Mouse (Mus musculus) liver, embryonic 14.5 days (tissue): ENCODE data around the gene Il13ra1. TPM values are rescaled to one million over a fixed set of nuclear protein-coding genes. Genes with fewer than 3 reads are reported as not detected.

Experiments used
- ATAC-seq: fragments of 200-750 bp; cut with Nextera tagmentation; 2 replicates; pipeline ENCODE4 v1.8.0; 2017; ENCODE audit warnings: moderate number of reproducible peaks, mild to moderate bottlenecking, moderate library complexity; ENCODE audit not compliant: insufficient read depth
- DNase-seq, 3 experiments: peaks; one replicate each; pipeline ENCODE4 v3.0.0-alpha.2; 2012 to 2013; ENCODE audit warnings: low read depth in 3 of 3, low spot score in 3 of 3
- H3K27ac ChIP-seq: fragments of 300-500 bp; sonication (generic); 2 replicates; pipeline ENCODE4 v1.5.1; 2014; ENCODE audit warnings: moderate library complexity, mild to moderate bottlenecking, control low read depth, inconsistent platforms
- H3K27me3 ChIP-seq: fragments of 300-500 bp; sonication (generic); 2 replicates; pipeline ENCODE4 v1.6.1; 2014; ENCODE audit warnings: mild to moderate bottlenecking, low read length, moderate library complexity; ENCODE audit not compliant: control insufficient read depth, insufficient read depth
- H3K36me3 ChIP-seq: fragments of 300-500 bp; sonication (generic); replicated peaks from 2 replicates; pipeline ENCODE4 v1.6.1; 2014; ENCODE audit warnings: low read depth; ENCODE audit not compliant: control insufficient read depth, insufficient read depth
- H3K4me1 ChIP-seq, 2 experiments: fragments of 200-500 bp in 1 of 2; fragments of 300-500 bp in 1 of 2; sonication (generic) in 1 of 2; replicated peaks; 2 replicates each; pipeline ENCODE4 v1.6.1; 2012 to 2014; ENCODE audit warnings: antibody characterized with exemption in 1 of 2, inconsistent platforms in 1 of 2, low read length in 1 of 2; ENCODE audit not compliant: control insufficient read depth in 2 of 2, insufficient read depth in 2 of 2
- H3K4me2 ChIP-seq: fragments of 300-500 bp; sonication (generic); 2 replicates; pipeline ENCODE4 v1.6.1; 2014; ENCODE audit warnings: low read depth, mild to moderate bottlenecking, control low read depth, moderate library complexity
- H3K4me3 ChIP-seq, 2 experiments: fragments of 200-500 bp in 1 of 2; fragments of 300-500 bp in 1 of 2; sonication (generic) in 1 of 2; 2 replicates each; pipeline ENCODE4 v1.5.1; 2012 to 2014; ENCODE audit warnings: low read depth in 2 of 2, low read length in 2 of 2, mild to moderate bottlenecking in 2 of 2, control low read depth in 1 of 2, inconsistent platforms in 1 of 2, moderate library complexity in 1 of 2; ENCODE audit not compliant: insufficient read depth in 1 of 2
- H3K9ac ChIP-seq: fragments of 300-500 bp; sonication (generic); replicated peaks from 2 replicates; pipeline ENCODE4 v1.6.1; 2014; ENCODE audit warnings: mild to moderate bottlenecking, control low read depth, moderate library complexity
- H3K9me3 ChIP-seq: fragments of 300-500 bp; sonication (generic); 2 replicates; pipeline ENCODE4 v1.6.1; 2016; ENCODE audit warnings: low read length, mixed read lengths; ENCODE audit not compliant: control insufficient read depth
- CTCF ChIP-seq: IDR thresholded peaks from 2 replicates; pipeline ENCODE4 v1.5.1; 2016; ENCODE audit warnings: antibody characterized with exemption, low read depth, control low read depth
- EP300 ChIP-seq: IDR thresholded peaks from 2 replicates; pipeline ENCODE4 v1.6.1; 2016; ENCODE audit warnings: antibody characterized with exemption, low read depth
- WGBS: fragments of 180-500 bp; shearing (Covaris S2); extraction: QIAGEN DNeasy Blood & Tissue Kit; methylation state at CpG from one replicate; pipeline ENCODE4 v1.1.7; 2014; ENCODE audit not compliant: insufficient replicate concordance; 5-methylcytosine and 5-hydroxymethylcytosine counted together
- polyA plus RNA-seq, 2 experiments: library from polyadenylated mRNA; depleted of rRNA in 1 of 2; stranded (reverse) in 1 of 2; unstranded in 1 of 2; fragments of >200 nt; fragmentation: Nextera tagmentation in 1 of 2; extraction: Ambion mirVana in 1 of 2; gene quantifications; 2 replicates each; pipeline versions ENCODE4 v1.2.1 to v1.2.3; 2012 to 2014

Gene Il13ra1
- polyA plus RNA-seq (2012; rRNA removed) (0.95 and 1.5 TPM in 2 replicates), polyA plus RNA-seq (2014; fragmentation: Nextera tagmentation; extraction: Ambion mirVana) (4.4 and 5.0 TPM in 2 replicates)

GRCm38 (mm10) chrX:36111622-36112421 is at the start of gene Il13ra1:
Il13ra1 (plus strand) TSS chrX:36112110.
- DNase-seq (no peak), ATAC-seq (no peak)
- peak within 1 kb of the TSS; percentile 28 for H3K4me2 ChIP-seq
- no peaks in the 10 kb centered on the region; the same call in 1 of the 2 replicates for H3K27me3 ChIP-seq
- H3K4me3 ChIP-seq, result peak within 1 kb of the TSS; percentile 30 to 34
- H3K9ac ChIP-seq, result no peak within 1 kb of the TSS
- H3K36me3 ChIP-seq, result no peaks in the 10 kb centered on the region
- no peak within 1 kb of the TSS for H3K27ac ChIP-seq
- 14% methylated on average over 49 of the region's 51 CpGs for WGBS
- no peaks in the 10 kb centered on the region for H3K9me3 ChIP-seq
- TF ChIP-seq CTCF (no peak), EP300 (no peak)
- no peaks in the 10 kb centered on the region for H3K4me1 ChIP-seq

- DNase-seq (no peak), ATAC-seq (no peak)
- no peak overlapping the region for H3K9ac ChIP-seq
- no peak overlapping the region for H3K4me2 ChIP-seq
- H3K9me3 ChIP-seq, result no peaks in the 10 kb centered on the region
- no peaks in the 10 kb centered on the region for H3K4me1 ChIP-seq
- no peak overlapping the region for H3K4me3 ChIP-seq
- H3K36me3 ChIP-seq, result no peaks in the 10 kb centered on the region
- no peaks in the 10 kb centered on the region for H3K27me3 ChIP-seq
- 58% methylated on average over 2 of the region's 2 CpGs for WGBS
- no peak overlapping the region for H3K27ac ChIP-seq
- TF ChIP-seq EP300, result no peak
- no peak for TF ChIP-seq CTCF
These were observed 37.9 kb upstream of the Il13ra1 start for GRCm38 (mm10) chrX:36073997-36074396.

- TF ChIP-seq CTCF (no peak), EP300 (no peak)
- H3K9ac ChIP-seq, result no peak overlapping the region
- ATAC-seq (no peak), DNase-seq (no peak)
- H3K36me3 ChIP-seq, result no peaks in the 10 kb centered on the region
- H3K4me1 ChIP-seq, result no peaks in the 10 kb centered on the region
- no peak overlapping the region for H3K4me3 ChIP-seq
- 46% methylated on average over 4 of the region's 4 CpGs for WGBS
- H3K4me2 ChIP-seq, result no peak overlapping the region
- H3K27me3 ChIP-seq, result no peaks in the 10 kb centered on the region
- H3K27ac ChIP-seq, result no peak overlapping the region
- H3K9me3 ChIP-seq, result no peaks in the 10 kb centered on the region
These were observed 34.7 kb upstream of the Il13ra1 start for GRCm38 (mm10) chrX:36077164-36077563.

- ATAC-seq (no peak), DNase-seq (peak in 2 of 3 experiments; percentile 0 to 14)
- no peak overlapping the region for H3K27ac ChIP-seq
- TF ChIP-seq EP300, result no peak
- no peak for TF ChIP-seq CTCF
- no peak overlapping the region for H3K9ac ChIP-seq
- WGBS, result 48% methylated on average over 1 of the region's 1 CpGs
- H3K27me3 ChIP-seq, result no peaks in the 10 kb centered on the region
- H3K36me3 ChIP-seq, result no peaks in the 10 kb centered on the region
- no peak overlapping the region for H3K4me2 ChIP-seq
- no peak overlapping the region for H3K4me3 ChIP-seq
- H3K4me1 ChIP-seq, result no peaks in the 10 kb centered on the region
- no peaks in the 10 kb centered on the region for H3K9me3 ChIP-seq
These were observed 29.0 kb upstream of the Il13ra1 start for GRCm38 (mm10) chrX:36082917-36083316.

GRCm38 (mm10) chrX:36088464-36089256 is 23.2 kb upstream of the Il13ra1 start:
- Histone ChIP-seq H3K4me2 (no peak overlapping the region), H3K27ac (no peak overlapping the region), H3K4me1 (no peaks in the 10 kb centered on the region), H3K36me3 (no peaks in the 10 kb centered on the region), H3K9ac (no peak overlapping the region), H3K9me3 (no peaks in the 10 kb centered on the region), H3K27me3 (no peaks in the 10 kb centered on the region), H3K4me3 (no peak overlapping the region)
- ATAC-seq (no peak), DNase-seq (no peak)
- TF ChIP-seq EP300 (no peak), CTCF (no peak)
- WGBS, result 60% methylated on average over 6 of the region's 6 CpGs
